In genomic region chr11:60230512-60230911, GRCm38 (mm10) we compare ENCODE assay signal across 17 mouse cellular contexts. TPM values are rescaled to one million over a fixed set of nuclear protein-coding genes. Genes with fewer than 3 reads are reported as not detected.
A peak's percentile ranks its signal among the peaks of the same experiment; 100 is the strongest.
DNase-seq lines count a peak whose midpoint lies in the region; ATAC-seq and TF ChIP-seq lines count a peak whose summit lies in the region.
"Had no signal": no experiment of that assay in that cellular context is flagged by ENCODE, and none has a peak within 500 bp of the region (broad histone marks: within the 10 kb centered on the region; RNA-seq: fewer than 3 reads in every experiment).

No protein-coding gene starts in this region.

- intact Hi-C loops in heart, adult 2 months (cut with DNase I), result no loop called here

- peaks cover 5% of the 10 kb centered on the region for H3K36me3 ChIP-seq in heart, embryonic 10.5 days
- H3K36me3 ChIP-seq in heart, adult 2 months (ENCODE audit: control insufficient read depth, insufficient read depth, low read length), result no peaks in the 10 kb centered on the region
- H3K36me3 ChIP-seq in liver, embryonic 14.5 days (replicated peaks; ENCODE audit: control insufficient read depth, insufficient read depth, low read depth), result no peaks in the 10 kb centered on the region
- no peaks in the 10 kb centered on the region for H3K36me3 ChIP-seq in liver, embryonic 11.5 days (ENCODE audit: control insufficient read depth, insufficient read depth, low read length)
- 0 out of 2 replicates have a peak, but pooled peaks cover 3% of the 10 kb centered on the region for H3K36me3 ChIP-seq in intestine, embryonic 15.5 days
- H3K36me3 ChIP-seq: liver, embryonic 15.5 days had no signal

- TF ChIP-seq CTCF in heart, adult 2 months (IDR thresholded peaks at IDR 0.05), result no peak
- no peak for TF ChIP-seq CTCF in liver, embryonic 14.5 days (IDR thresholded peaks at IDR 0.05; ENCODE audit: low read depth)

- no peak for TF ChIP-seq EP300 in heart, adult 2 months (IDR thresholded peaks at IDR 0.05; ENCODE audit: insufficient read depth, low read depth, low read length)
- no peak for TF ChIP-seq EP300 in liver, embryonic 14.5 days (IDR thresholded peaks at IDR 0.05; ENCODE audit: low read depth)

- DNase-seq in heart, embryonic 10.5 days (ENCODE audit: low spot score), result no peak
- no peak for DNase-seq in heart, adult 2 months
- DNase-seq in liver, embryonic 14.5 days (ENCODE audit: low read depth in 3 of 3, low spot score in 3 of 3), result no peak
- no peak for DNase-seq in liver, embryonic 11.5 days (ENCODE audit: low spot score)
- DNase-seq in thymus, postnatal 0 days (ENCODE audit: low spot score), result peak; percentile 55
- no peak for DNase-seq in cerebellum, postnatal 10 days
- DNase-seq in frontal cortex, postnatal 25 days (ENCODE audit: low spot score in 2 of 2), result no peak
- DNase-seq: cerebellum, adult 9-11 months; embryo, embryonic 11 days; forebrain, postnatal 0 days; gastrocnemius, postnatal 14 days had no signal

- H3K79me2 ChIP-seq in heart, adult 2 months (replicated peaks; ENCODE audit: control insufficient read depth, insufficient read depth, low read length), result no peaks in the 10 kb centered on the region

- no peak overlapping the region for H3K4me3 ChIP-seq in heart, embryonic 10.5 days
- H3K4me3 ChIP-seq in heart, adult 2 months, result no peak overlapping the region
- H3K4me3 ChIP-seq in liver, embryonic 14.5 days (ENCODE audit: insufficient read depth in 1 of 2, low read depth in 2 of 2, low read length in 2 of 2), result no peak overlapping the region
- H3K4me3 ChIP-seq in liver, embryonic 11.5 days (ENCODE audit: low read depth, low read length), result no peak overlapping the region
- H3K4me3 ChIP-seq in intestine, embryonic 15.5 days (replicated peaks), result no peak overlapping the region
- H3K4me3 ChIP-seq: layer of hippocampus, adult 2 months; liver, embryonic 15.5 days; midbrain, embryonic 12.5 days; myocyte had no signal

- no peak overlapping the region for H3K9ac ChIP-seq in heart, adult 2 months (ENCODE audit: low read depth, low read length)
- no peak overlapping the region for H3K9ac ChIP-seq in liver, embryonic 14.5 days (replicated peaks)
- H3K9ac ChIP-seq in liver, embryonic 11.5 days (ENCODE audit: low read depth, low read length), result no peak overlapping the region
- no peak overlapping the region for H3K9ac ChIP-seq in intestine, embryonic 15.5 days
- H3K9ac ChIP-seq: forebrain, postnatal 0 days; liver, embryonic 15.5 days; midbrain, embryonic 12.5 days had no signal

- H3K4me1 ChIP-seq in heart, embryonic 10.5 days, result peaks cover 53% of the 10 kb centered on the region
- H3K4me1 ChIP-seq in heart, adult 2 months (ENCODE audit: control insufficient read depth, insufficient read depth, low read length), result peaks cover 3% of the 10 kb centered on the region; the same call in 1 of the 2 replicates
- no peaks in the 10 kb centered on the region for H3K4me1 ChIP-seq in liver, embryonic 14.5 days (replicated peaks; ENCODE audit: control insufficient read depth in 2 of 2, insufficient read depth in 2 of 2, low read length in 1 of 2)
- peaks cover 16% of the 10 kb centered on the region for H3K4me1 ChIP-seq in liver, embryonic 11.5 days (replicated peaks; ENCODE audit: control insufficient read depth, insufficient read depth, low read length)
- H3K4me1 ChIP-seq in intestine, embryonic 15.5 days (replicated peaks), result peaks cover 12% of the 10 kb centered on the region; the same call in 1 of the 2 replicates

- TF ChIP-seq POLR2A in heart, adult 2 months (IDR thresholded peaks at IDR 0.05; ENCODE audit: insufficient read depth, low read depth, low read length), result no peak

- 0 out of 2 replicates have a peak, but pooled peaks have one; percentile 11 for ATAC-seq in liver, embryonic 14.5 days (ENCODE audit: insufficient read depth)
- ATAC-seq in liver, embryonic 11.5 days (replicated peaks; ENCODE audit: low FRiP score), result no peak
- peak; percentile 48 for ATAC-seq in intestine, embryonic 15.5 days
- ATAC-seq: forebrain, postnatal 0 days; Patski had no signal

- H3K4me2 ChIP-seq in liver, embryonic 14.5 days (ENCODE audit: low read depth), result no peak overlapping the region
- H3K4me2 ChIP-seq in liver, embryonic 11.5 days, result no peak overlapping the region
- H3K4me2 ChIP-seq in intestine, embryonic 15.5 days (replicated peaks), result peak overlapping the region; percentile 12; the same call in 1 of the 2 replicates
- H3K4me2 ChIP-seq: liver, embryonic 15.5 days; midbrain, embryonic 12.5 days had no signal

- H3K27me3 ChIP-seq in heart, embryonic 10.5 days (ENCODE audit: insufficient read depth, poor library complexity, severe bottlenecking), result no peaks in the 10 kb centered on the region
- H3K27me3 ChIP-seq in heart, adult 2 months (ENCODE audit: control insufficient read depth, insufficient read depth, low read length), result no peaks in the 10 kb centered on the region
- H3K27me3 ChIP-seq in liver, embryonic 14.5 days (ENCODE audit: control insufficient read depth, insufficient read depth, low read length), result no peaks in the 10 kb centered on the region
- H3K27me3 ChIP-seq in liver, embryonic 11.5 days (replicated peaks; ENCODE audit: control insufficient read depth, insufficient read depth, low read length), result no peaks in the 10 kb centered on the region
- H3K27me3 ChIP-seq in intestine, embryonic 15.5 days (replicated peaks), result no peaks in the 10 kb centered on the region
- H3K27me3 ChIP-seq: liver, embryonic 15.5 days; midbrain, embryonic 12.5 days; Patski had no signal

- peak overlapping the region; percentile 71; the same call in 1 of the 2 replicates for H3K27ac ChIP-seq in heart, embryonic 10.5 days
- H3K27ac ChIP-seq in heart, adult 2 months, result no peak overlapping the region
- H3K27ac ChIP-seq in liver, embryonic 14.5 days, result no peak overlapping the region
- no peak overlapping the region for H3K27ac ChIP-seq in liver, embryonic 11.5 days (ENCODE audit: low read depth, low read length)
- peak overlapping the region; percentile 68 for H3K27ac ChIP-seq in intestine, embryonic 15.5 days
- H3K27ac ChIP-seq: layer of hippocampus, adult 2 months; liver, embryonic 15.5 days; midbrain, embryonic 12.5 days had no signal

- H3K9me3 ChIP-seq in heart, embryonic 10.5 days, result no peaks in the 10 kb centered on the region
- H3K9me3 ChIP-seq in liver, embryonic 14.5 days (ENCODE audit: control insufficient read depth, low read length), result no peaks in the 10 kb centered on the region
- no peaks in the 10 kb centered on the region for H3K9me3 ChIP-seq in liver, embryonic 11.5 days (ENCODE audit: control insufficient read depth, low read length)
- no peaks in the 10 kb centered on the region for H3K9me3 ChIP-seq in intestine, embryonic 15.5 days
- H3K9me3 ChIP-seq: liver, embryonic 15.5 days; midbrain, embryonic 12.5 days had no signal

- WGBS in heart, embryonic 10.5 days, result 84% methylated on average over 7 of the region's 7 CpGs
- 90% methylated on average over 7 of the region's 7 CpGs for WGBS in heart, adult 2 months
- 75% methylated on average over 7 of the region's 7 CpGs for WGBS in liver, embryonic 14.5 days (ENCODE audit: insufficient replicate concordance)
- WGBS in liver, embryonic 11.5 days, result 85% methylated on average over 7 of the region's 7 CpGs
- WGBS in intestine, embryonic 15.5 days, result 86% methylated on average over 7 of the region's 7 CpGs

RNA-seq across cellular contexts. Expression of gene Srebf1, which starts 8.1 kb away (rescaled TPM):
- polyA plus RNA-seq in heart, embryonic 10.5 days (2016; fragmentation: Nextera tagmentation; extraction: Ambion mirVana), result 38.2 and 40.3 TPM in 2 replicates
- total RNA-seq in heart, adult 2 months (2021), result 10 to 100 TPM; 25.3 to 35.4 TPM
- polyA plus RNA-seq in heart, adult 2 months (2012; rRNA removed), result 42.6 and 54.0 TPM in 2 replicates
- polyA plus RNA-seq in liver, embryonic 14.5 days (2012; rRNA removed), result 38.8 and 45.7 TPM in 2 replicates
- polyA plus RNA-seq in liver, embryonic 14.5 days (2014; fragmentation: Nextera tagmentation; extraction: Ambion mirVana), result 37.6 and 49.6 TPM in 2 replicates
- polyA plus RNA-seq in liver, embryonic 11.5 days (2014; fragmentation: Nextera tagmentation; extraction: Ambion mirVana), result 78.2 and 78.7 TPM in 2 replicates
- 89.5 and 108 TPM in 2 replicates for polyA plus RNA-seq in intestine, embryonic 15.5 days (2015; fragmentation: Nextera tagmentation; extraction: Ambion mirVana)
- 82.6 and 100 TPM in 2 replicates for polyA plus RNA-seq in thymus, postnatal 0 days (2015; fragmentation: Nextera tagmentation; extraction: Ambion mirVana)

Comparison
In these comparisons a context has a peak if more than half of its experiments do, and no peak if none do; other contexts are left out.
1. H3K27ac ChIP-seq: peak in heart, embryonic 10.5 days (single experiment) and intestine, embryonic 15.5 days (single experiment); none in heart, adult 2 months (single experiment), liver, embryonic 14.5 days (single experiment) and liver, embryonic 11.5 days (single experiment).